Comparison of ENCODE assay signal across 17 mouse cellular contexts in the genomic region with DNA sequence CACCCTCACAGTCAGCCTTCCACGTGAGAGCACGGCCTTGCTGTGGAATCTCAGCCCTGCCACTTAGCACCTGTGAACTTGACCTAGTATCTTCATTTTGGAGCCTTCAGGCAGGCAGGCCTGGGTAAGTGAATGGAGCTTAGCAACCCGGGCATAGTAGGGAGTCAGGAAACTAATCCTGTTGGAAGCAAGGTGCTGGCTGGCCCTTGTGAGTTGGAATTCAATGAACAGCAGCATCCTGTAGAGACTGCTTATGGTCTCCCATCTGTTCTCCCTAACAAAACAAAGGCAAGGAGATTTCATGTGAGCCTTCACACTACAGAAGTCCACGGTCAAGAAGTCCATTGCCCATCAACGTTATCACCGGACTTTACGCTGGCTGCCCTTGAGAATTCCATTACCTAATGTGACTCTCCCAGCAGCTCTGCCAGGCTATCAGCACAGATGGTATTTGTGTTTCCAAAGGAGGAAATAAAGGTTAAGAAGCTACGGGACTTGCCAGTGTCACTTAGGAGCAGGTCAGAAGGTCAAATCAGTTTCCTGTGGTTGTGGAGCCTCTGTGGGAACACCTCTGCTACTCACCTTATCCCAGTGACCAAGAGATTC. TPM values are rescaled to one million over a fixed set of nuclear protein-coding genes. Genes with fewer than 3 reads are reported as not detected.
DNase-seq lines count a peak whose midpoint lies in the region; ATAC-seq and TF ChIP-seq lines count a peak whose summit lies in the region.
"Had no signal": no experiment of that assay in that cellular context is flagged by ENCODE, and none has a peak within 500 bp of the region (broad histone marks: within the 10 kb centered on the region; RNA-seq: fewer than 3 reads in every experiment).

No protein-coding gene starts in this region.

- no peak for TF ChIP-seq POLR2A in liver, adult 2 months (IDR thresholded peaks at IDR 0.05; ENCODE audit: extremely low read depth, insufficient read depth, low read length)

- H3K4me1 ChIP-seq in liver, adult 2 months (ENCODE audit: control insufficient read depth, insufficient read depth, low read length): no peaks in the 10 kb centered on the region
- no peaks in the 10 kb centered on the region for H3K4me1 ChIP-seq in liver, embryonic 12.5 days
- H3K4me1 ChIP-seq: embryonic facial prominence, embryonic 15.5 days; forebrain, embryonic 13.5 days; liver, embryonic 13.5 days; midbrain, embryonic 13.5 days; stomach, embryonic 15.5 days had no signal

- TF ChIP-seq CTCF in liver, adult 2 months (IDR thresholded peaks at IDR 0.05; ENCODE audit: low read depth, low read length): no peak

- no peak overlapping the region for H3K27ac ChIP-seq in liver, adult 2 months (replicated peaks; ENCODE audit: insufficient read depth, low read depth, low read length)
- no peak overlapping the region for H3K27ac ChIP-seq in liver, embryonic 12.5 days
- H3K27ac ChIP-seq: embryonic facial prominence, embryonic 15.5 days; forebrain, embryonic 13.5 days; kidney, postnatal 0 days; liver, embryonic 13.5 days; midbrain, embryonic 13.5 days; stomach, embryonic 15.5 days had no signal

- 64% methylated on average over 8 of the region's 8 CpGs for WGBS in liver, adult 2 months
- WGBS in liver, embryonic 12.5 days (ENCODE audit: insufficient replicate concordance): 63% methylated on average over 8 of the region's 8 CpGs

- no peak overlapping the region for H3K4me3 ChIP-seq in liver, adult 2 months (ENCODE audit: insufficient read depth, low read depth, low read length)
- no peak overlapping the region for H3K4me3 ChIP-seq in liver, embryonic 12.5 days
- H3K4me3 ChIP-seq: embryonic facial prominence, embryonic 15.5 days; forebrain, embryonic 13.5 days; liver, embryonic 13.5 days; midbrain, embryonic 13.5 days; stomach, embryonic 15.5 days had no signal

- no peaks in the 10 kb centered on the region for H3K9me3 ChIP-seq in liver, embryonic 12.5 days (replicated peaks)
- H3K9me3 ChIP-seq: embryonic facial prominence, embryonic 15.5 days; forebrain, embryonic 13.5 days; liver, embryonic 13.5 days; midbrain, embryonic 13.5 days; stomach, embryonic 15.5 days had no signal

- no peaks in the 10 kb centered on the region for H3K36me3 ChIP-seq in liver, adult 2 months (ENCODE audit: control insufficient read depth, insufficient read depth, low read length)
- no peaks in the 10 kb centered on the region for H3K36me3 ChIP-seq in liver, embryonic 12.5 days
- H3K36me3 ChIP-seq: embryonic facial prominence, embryonic 15.5 days; liver, embryonic 13.5 days; midbrain, embryonic 13.5 days; stomach, embryonic 15.5 days had no signal

- H3K79me2 ChIP-seq in liver, adult 2 months (ENCODE audit: control insufficient read depth, insufficient read depth, low read length): no peaks in the 10 kb centered on the region

- intact Hi-C loops in left cerebral cortex, postnatal 10 days (cut with DNase I): loop anchor here (10.0 kb wide), 1 partner anchor 91 kb away; no protein-coding TSS in a partner anchor

- no peak overlapping the region for H3K4me2 ChIP-seq in liver, embryonic 12.5 days
- H3K4me2 ChIP-seq: embryonic facial prominence, embryonic 15.5 days; forebrain, embryonic 13.5 days; liver, embryonic 13.5 days; midbrain, embryonic 13.5 days; stomach, embryonic 15.5 days had no signal

- peak; percentile 11 to 45 for DNase-seq in adrenal gland, adult (ENCODE audit: inconsistent age in 2 of 2, low spot score in 1 of 2)
- DNase-seq in adrenal gland, postnatal 4 days (ENCODE audit: low spot score in 2 of 2): no peak
- DNase-seq in liver, adult 2 months (ENCODE audit: extremely low read depth, low read depth, low spot score): peak; percentile 5
- DNase-seq in heart, adult 9 months (ENCODE audit: low spot score in 2 of 2): peak; percentile 50
- no peak for DNase-seq in embryo, embryonic 9.5 days (ENCODE audit: extremely low spot score)
- DNase-seq in left cerebral cortex, postnatal 10 days (ENCODE audit: extremely low spot score in 1 of 2, low spot score in 2 of 2): no peak
- DNase-seq: liver, embryonic 13.5 days; lung, postnatal 10 days had no signal

- no peak for ATAC-seq in liver, embryonic 12.5 days
- no peak for ATAC-seq in megakaryocyte, adult 5-6 weeks (ENCODE audit: poor library complexity, severe bottlenecking)
- ATAC-seq: activated CD4-positive, CD25-positive, alpha-beta regulatory T cell, adult 4 months; forebrain, embryonic 13.5 days; midbrain, embryonic 13.5 days had no signal

- no peaks in the 10 kb centered on the region for H3K27me3 ChIP-seq in liver, adult 2 months (ENCODE audit: control insufficient read depth, insufficient read depth, low read length)
- H3K27me3 ChIP-seq in liver, embryonic 12.5 days (replicated peaks): no peaks in the 10 kb centered on the region
- H3K27me3 ChIP-seq: CH12.LX; embryonic facial prominence, embryonic 15.5 days; forebrain, embryonic 13.5 days; midbrain, embryonic 13.5 days; stomach, embryonic 15.5 days had no signal

- no peak overlapping the region for H3K9ac ChIP-seq in liver, adult 2 months (ENCODE audit: low read depth, low read length)
- no peak overlapping the region for H3K9ac ChIP-seq in liver, embryonic 12.5 days
- H3K9ac ChIP-seq: embryonic facial prominence, embryonic 15.5 days; forebrain, embryonic 13.5 days; liver, embryonic 13.5 days; midbrain, embryonic 13.5 days; stomach, embryonic 15.5 days had no signal

RNA-seq across cellular contexts. Expression of a gene that starts 24.5 kb away (rescaled TPM):
- 10 to 100 TPM; 31.3 to 33.9 TPM for total RNA-seq in adrenal gland, postnatal 4 days (2021)
- total RNA-seq in liver, adult 2 months (2014; rRNA removed): 7.8 and 10.0 TPM in 2 replicates
- polyA plus RNA-seq in liver, adult 2 months (2012; rRNA removed): 42.4 and 57.3 TPM in 2 replicates
- polyA plus RNA-seq in liver, embryonic 12.5 days (2016; fragmentation: Nextera tagmentation; extraction: Ambion mirVana): 16.6 and 17.4 TPM in 2 replicates
- 83.1 and 104 TPM in 2 replicates for total RNA-seq in megakaryocyte, adult 5-6 weeks (2015)
- 45.7 and 59.7 TPM in 2 replicates for total RNA-seq in megakaryocyte, adult 5-6 weeks (2017)
- 10 to 100 TPM; 16.0 to 19.5 TPM for total RNA-seq in left cerebral cortex, postnatal 10 days (2021)

Comparison
In these comparisons a context has a peak if more than half of its experiments do, and no peak if none do; other contexts are left out.
1. DNase-seq: peak in adrenal gland, adult (2 of 2), liver, adult 2 months (single experiment) and heart, adult 9 months (2 of 2); none in adrenal gland, postnatal 4 days (0 of 2), embryo, embryonic 9.5 days (single experiment) and left cerebral cortex, postnatal 10 days (0 of 2).